8 mouse cellular contexts compared by ENCODE assay signal in the genomic region with DNA sequence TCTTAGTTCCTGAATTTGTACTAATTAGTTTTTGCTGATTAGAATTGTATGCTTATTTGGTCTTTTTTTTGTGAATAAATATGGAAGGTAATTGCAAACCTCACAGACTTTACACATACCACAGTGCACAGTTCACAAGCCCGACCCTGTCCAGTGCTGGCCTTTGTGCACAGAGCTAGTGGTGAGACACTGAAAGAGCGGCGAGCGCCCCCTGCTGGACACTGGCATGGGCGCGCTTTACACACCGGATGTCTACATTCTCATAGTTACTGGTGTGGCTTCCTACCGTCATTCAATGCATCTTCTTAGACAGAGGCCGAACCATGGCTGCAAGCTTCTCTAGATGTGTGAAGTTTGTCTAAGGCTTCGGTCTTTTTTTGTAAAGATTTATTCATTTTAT. TPM values are rescaled to one million over a fixed set of nuclear protein-coding genes. Genes with fewer than 3 reads are reported as not detected.
DNase-seq lines count a peak whose midpoint lies in the region; ATAC-seq lines count a peak whose summit lies in the region.

No protein-coding gene starts in this region.

- no peak overlapping the region for H3K27ac ChIP-seq in hindbrain, embryonic 14.5 days

- H3K27me3 ChIP-seq in hindbrain, embryonic 14.5 days (ENCODE audit: control insufficient read depth, insufficient read depth, low read length): 0 out of 2 replicates have a peak, but pooled peaks cover 5% of the 10 kb centered on the region

- peaks cover 45% of the 10 kb centered on the region for H3K36me3 ChIP-seq in hindbrain, embryonic 14.5 days (replicated peaks; ENCODE audit: control insufficient read depth, insufficient read depth)

- H3K4me3 ChIP-seq in hindbrain, embryonic 14.5 days (replicated peaks; ENCODE audit: low read length): no peak overlapping the region

- no peak overlapping the region for H3K9ac ChIP-seq in hindbrain, embryonic 14.5 days

- peaks cover 7% of the 10 kb centered on the region for H3K4me1 ChIP-seq in hindbrain, embryonic 14.5 days (replicated peaks; ENCODE audit: control insufficient read depth, insufficient read depth, low read length)

- 11% methylated on average over 10 of the region's 10 CpGs for WGBS in hindbrain, embryonic 14.5 days

- DNase-seq in NIH3T3 (ENCODE audit: low read depth): peak; percentile 88
- DNase-seq in cerebellum, adult 9-10 months: peak; percentile 36
- DNase-seq in hindbrain, embryonic 14.5 days (ENCODE audit: low spot score): peak; percentile 93
- DNase-seq in layer of hippocampus, postnatal 25 days (ENCODE audit: extremely low spot score in 1 of 2, low spot score in 1 of 2): peak; percentile 71 to 88
- peak; percentile 85 for DNase-seq in lung, postnatal 14 days
- peak; percentile 95 for DNase-seq in retina, embryonic 14.5 days (ENCODE audit: low spot score)
- DNase-seq in thymus, postnatal 36 days: peak; percentile 73 to 78

- H3K4me2 ChIP-seq in hindbrain, embryonic 14.5 days (replicated peaks): no peak overlapping the region

- H3K9me3 ChIP-seq in hindbrain, embryonic 14.5 days (ENCODE audit: control insufficient read depth, low read length): no peaks in the 10 kb centered on the region

- ATAC-seq in frontal cortex, adult (ENCODE audit: low TSS enrichment): peak; percentile 87
- peak; percentile 85 for ATAC-seq in hindbrain, embryonic 14.5 days (ENCODE audit: low FRiP score)

RNA-seq across cellular contexts. Expression of a gene that starts 51.8 kb away (rescaled TPM):
- 14.0 and 18.6 TPM in 2 replicates for polyA plus RNA-seq in hindbrain, embryonic 14.5 days (2014; fragmentation: Nextera tagmentation; extraction: Ambion mirVana)
- total RNA-seq in layer of hippocampus, postnatal 25 days (2021): 10 to 100 TPM; 17.4 to 23.2 TPM

Comparison
In these comparisons a context has a peak if more than half of its experiments do, and no peak if none do; other contexts are left out.
1. DNase-seq: peak in every context shown above with its lines; median percentile 95 in retina, embryonic 14.5 days; 93 in hindbrain, embryonic 14.5 days; 88 in NIH3T3; 85 in lung, postnatal 14 days; 80 in layer of hippocampus, postnatal 25 days; 76 in thymus, postnatal 36 days; 36 in cerebellum, adult 9-10 months.